Mouse (Mus musculus): ENCODE measurements around the gene Gm15127. TPM values are rescaled to one million over a fixed set of nuclear protein-coding genes. Genes with fewer than 3 reads are reported as not detected.

The Gm15127 gene
- not detected for total RNA-seq (2023)

GRCm38 (mm10) chrX:148663298-148663697, at the start of gene Gm15127:
Gene Gm15127 (plus strand): TSS chrX:148663598.

GRCm38 (mm10) chrX:148615053-148615452, 48.3 kb upstream of the Gm15127 start, which contains the start of gene Gm8334:
Gene Gm8334 (minus strand): TSS chrX:148615153.

Other genes starting within 250 kb of the Gm15127 start
- not detected for gene Gm15114, start 174.6 kb upstream of the Gm15127 start, total RNA-seq (2023)
- not detected for gene Gm8334, start 48.4 kb upstream of the Gm15127 start, total RNA-seq (2023)
- not detected for gene Luzp4, start 194.0 kb downstream of the Gm15127 start, total RNA-seq (2023)